Mouse (Mus musculus) heart, embryonic 11.5 days (tissue): ENCODE measurements at regions not wholly inside any gene's neighbourhood (a gene's known extent, or its start where the extent isn't known, plus 50 kb on each side); places are given as distances from the start of the nearest gene placed in this dataset.

Experiments
- ATAC-seq: fragments of 200-750 bp; cut with Nextera tagmentation; replicated peaks from 2 replicates; pipeline ENCODE4 v1.8.0; 2017; ENCODE audit warnings: moderate library complexity; ENCODE audit not compliant: insufficient number of reproducible peaks, low FRiP score, low TSS enrichment
- H3K27ac ChIP-seq: fragments of 300-500 bp; sonication (generic); 2 replicates; pipeline ENCODE4 v1.5.1; 2014; ENCODE audit warnings: mild to moderate bottlenecking, low read depth, low read length
- H3K27me3 ChIP-seq: fragments of 300-500 bp; sonication (generic); 2 replicates; pipeline ENCODE4 v1.6.1; 2014; ENCODE audit warnings: mild to moderate bottlenecking, low read length, mixed read lengths; ENCODE audit not compliant: control insufficient read depth, insufficient read depth
- H3K36me3 ChIP-seq: fragments of 300-500 bp; sonication (generic); 2 replicates; pipeline ENCODE4 v1.6.1; 2014; ENCODE audit warnings: mild to moderate bottlenecking, low read length, moderate library complexity, mixed read lengths; ENCODE audit not compliant: control insufficient read depth, insufficient read depth
- H3K4me1 ChIP-seq: fragments of 300-500 bp; sonication (generic); 2 replicates; pipeline ENCODE4 v1.6.1; 2014; ENCODE audit warnings: low read length; ENCODE audit not compliant: control insufficient read depth, insufficient read depth
- H3K4me2 ChIP-seq: fragments of 300-500 bp; sonication (generic); 2 replicates; pipeline ENCODE4 v1.6.1; 2014; ENCODE audit warnings: mild to moderate bottlenecking, moderate library complexity
- H3K4me3 ChIP-seq: fragments of 300-500 bp; sonication (generic); 2 replicates; pipeline ENCODE4 v1.5.1; 2014; ENCODE audit warnings: low read depth, low read length
- H3K9ac ChIP-seq: fragments of 300-500 bp; sonication (generic); 2 replicates; pipeline ENCODE4 v1.6.1; 2014; ENCODE audit warnings: mild to moderate bottlenecking, low read depth, low read length, moderate library complexity
- H3K9me3 ChIP-seq: fragments of 300-500 bp; sonication (generic); replicated peaks from 2 replicates; pipeline ENCODE4 v1.6.1; 2016; ENCODE audit warnings: low read length; ENCODE audit not compliant: control insufficient read depth
- WGBS: fragments of 180-500 bp; shearing (Covaris S2); extraction: QIAGEN DNeasy Blood & Tissue Kit; methylation state at CpG from one replicate; pipeline ENCODE4 v1.1.7; 2014; ENCODE audit not compliant: insufficient replicate concordance; 5-methylcytosine and 5-hydroxymethylcytosine counted together

- no peak overlapping the region for H3K4me3 ChIP-seq
- ATAC-seq = no peak
- H3K4me1 ChIP-seq = no peaks in the 10 kb centered on the region
- no peaks in the 10 kb centered on the region for H3K9me3 ChIP-seq
- no peak overlapping the region for H3K4me2 ChIP-seq
- H3K27me3 ChIP-seq = no peaks in the 10 kb centered on the region
- H3K9ac ChIP-seq = no peak overlapping the region
- H3K36me3 ChIP-seq = no peaks in the 10 kb centered on the region
- H3K27ac ChIP-seq = no peak overlapping the region
- 83% methylated on average over 5 of the region's 5 CpGs for WGBS
Measured at GRCm38 (mm10) chr2:75496606-75497240, 162.3 kb upstream of the Hnrnpa3 start.

GRCm38 (mm10) chr2:75510223-75510622 is 148.8 kb upstream of the Hnrnpa3 start:
- no peaks in the 10 kb centered on the region for H3K4me1 ChIP-seq
- no peak overlapping the region for H3K4me2 ChIP-seq
- H3K27ac ChIP-seq = no peak overlapping the region
- 77% methylated on average over 4 of the region's 4 CpGs for WGBS
- H3K9ac ChIP-seq = no peak overlapping the region
- no peaks in the 10 kb centered on the region; the same call in 1 of the 2 replicates for H3K9me3 ChIP-seq
- H3K36me3 ChIP-seq = no peaks in the 10 kb centered on the region
- no peak for ATAC-seq
- no peaks in the 10 kb centered on the region for H3K27me3 ChIP-seq
- H3K4me3 ChIP-seq = no peak overlapping the region

- Histone ChIP-seq H3K9ac (no peak overlapping the region), H3K36me3 (no peaks in the 10 kb centered on the region), H3K9me3 (no peaks in the 10 kb centered on the region; the same call in 1 of the 2 replicates), H3K4me2 (no peak overlapping the region), H3K4me1 (no peaks in the 10 kb centered on the region), H3K4me3 (no peak overlapping the region), H3K27ac (no peak overlapping the region), H3K27me3 (no peaks in the 10 kb centered on the region)
- no peak for ATAC-seq
- WGBS = 73% methylated on average over 8 of the region's 8 CpGs
Measured at GRCm38 (mm10) chr2:75512422-75513170, 146.5 kb upstream of the Hnrnpa3 start.

- no peaks in the 10 kb centered on the region for H3K36me3 ChIP-seq
- no peak overlapping the region for H3K27ac ChIP-seq
- no peak overlapping the region for H3K4me3 ChIP-seq
- no peaks in the 10 kb centered on the region for H3K27me3 ChIP-seq
- no peak for ATAC-seq
- H3K9ac ChIP-seq = no peak overlapping the region; the same call in 1 of the 2 replicates
- H3K9me3 ChIP-seq = no peaks in the 10 kb centered on the region
- H3K4me2 ChIP-seq = no peak overlapping the region
- 39% methylated on average over 6 of the region's 6 CpGs for WGBS
- no peaks in the 10 kb centered on the region for H3K4me1 ChIP-seq
Measured at GRCm38 (mm10) chr2:75514171-75514570, 144.9 kb upstream of the Hnrnpa3 start.

- Histone ChIP-seq H3K4me3 (no peak overlapping the region), H3K27me3 (no peaks in the 10 kb centered on the region), H3K36me3 (no peaks in the 10 kb centered on the region), H3K4me2 (no peak overlapping the region), H3K4me1 (no peaks in the 10 kb centered on the region), H3K9ac (no peak overlapping the region), H3K9me3 (no peaks in the 10 kb centered on the region), H3K27ac (no peak overlapping the region)
- 73% methylated on average over 11 of the region's 11 CpGs for WGBS
- no peak for ATAC-seq
Measured at GRCm38 (mm10) chr2:75516223-75516622, 142.8 kb upstream of the Hnrnpa3 start.

GRCm38 (mm10) chr2:75517096-75517495 is 142.0 kb upstream of the Hnrnpa3 start:
- 75% methylated on average over 3 of the region's 3 CpGs for WGBS
- Histone ChIP-seq H3K36me3 (no peaks in the 10 kb centered on the region), H3K9ac (no peak overlapping the region), H3K4me1 (no peaks in the 10 kb centered on the region), H3K27me3 (no peaks in the 10 kb centered on the region), H3K4me3 (no peak overlapping the region), H3K4me2 (no peak overlapping the region), H3K9me3 (no peaks in the 10 kb centered on the region), H3K27ac (no peak overlapping the region)
- ATAC-seq = no peak

- Histone ChIP-seq H3K27ac (no peak overlapping the region), H3K9ac (no peak overlapping the region), H3K4me3 (no peak overlapping the region), H3K9me3 (no peaks in the 10 kb centered on the region), H3K36me3 (no peaks in the 10 kb centered on the region), H3K27me3 (no peaks in the 10 kb centered on the region), H3K4me1 (no peaks in the 10 kb centered on the region), H3K4me2 (no peak overlapping the region)
- ATAC-seq = no peak
- 69% methylated on average over 1 of the region's 1 CpGs for WGBS
Measured at GRCm38 (mm10) chr2:75518607-75519006, 140.5 kb upstream of the Hnrnpa3 start.

- no peak for ATAC-seq
- 65% methylated on average over 3 of the region's 3 CpGs for WGBS
- H3K4me3 ChIP-seq = no peak overlapping the region
- no peak overlapping the region for H3K9ac ChIP-seq
- H3K9me3 ChIP-seq = no peaks in the 10 kb centered on the region
- no peaks in the 10 kb centered on the region for H3K27me3 ChIP-seq
- H3K4me1 ChIP-seq = no peaks in the 10 kb centered on the region
- H3K27ac ChIP-seq = no peak overlapping the region
- H3K36me3 ChIP-seq = no peaks in the 10 kb centered on the region
- H3K4me2 ChIP-seq = no peak overlapping the region
Measured at GRCm38 (mm10) chr2:75525562-75525961, 133.5 kb upstream of the Hnrnpa3 start.

- Histone ChIP-seq H3K9ac (no peak overlapping the region), H3K27me3 (no peaks in the 10 kb centered on the region), H3K27ac (no peak overlapping the region), H3K36me3 (no peaks in the 10 kb centered on the region), H3K4me3 (no peak overlapping the region), H3K4me2 (no peak overlapping the region), H3K4me1 (no peaks in the 10 kb centered on the region), H3K9me3 (no peaks in the 10 kb centered on the region)
- no peak for ATAC-seq
- WGBS = 77% methylated on average over 2 of the region's 2 CpGs
Measured at GRCm38 (mm10) chr2:75528706-75529105, 130.4 kb upstream of the Hnrnpa3 start.
